Mouse (Mus musculus): ENCODE measurements around the gene Cdkn2aip. TPM values are rescaled to one million over a fixed set of nuclear protein-coding genes. Genes with fewer than 3 reads are reported as not detected.

Gene Cdkn2aip
- polyA plus RNA-seq, 1 experiment from 2014 or later: 23.8 TPM

- no peak overlapping the region for H3K4me3 ChIP-seq (ENCODE audit: low read depth, low read length)
- no peak overlapping the region for H3K4me2 ChIP-seq (ENCODE audit: low read length)
- DNase-seq (ENCODE audit: low spot score) (no peak), ATAC-seq (replicated peaks; ENCODE audit: low FRiP score, low TSS enrichment, low read depth) (no peak)
- no peaks in the 10 kb centered on the region for H3K36me3 ChIP-seq (ENCODE audit: control insufficient read depth, insufficient read depth, low read length)
- WGBS: 92% methylated on average over 4 of the region's 5 CpGs
- no peaks in the 10 kb centered on the region for H3K9me3 ChIP-seq (ENCODE audit: control insufficient read depth, low read length)
- no peaks in the 10 kb centered on the region for H3K27me3 ChIP-seq (replicated peaks; ENCODE audit: control insufficient read depth, insufficient read depth, low read length)
- no peak overlapping the region for H3K27ac ChIP-seq (ENCODE audit: low read depth)
- no peak overlapping the region for H3K9ac ChIP-seq (ENCODE audit: low read length)
- H3K4me1 ChIP-seq (replicated peaks; ENCODE audit: control insufficient read depth, insufficient read depth, low read length): no peaks in the 10 kb centered on the region
These were observed 54.3 kb downstream of the Cdkn2aip start for GRCm38 (mm10) chr8:47659463-47659862.

Other genes starting within 250 kb of the Cdkn2aip start
- 28.6 and 35.1 TPM in 2 replicates for gene Trappc11, start 180.5 kb downstream of the Cdkn2aip start, polyA plus RNA-seq (2014; fragmentation: Nextera tagmentation; extraction: Ambion mirVana)
- gene Rwdd4a, start 180.3 kb downstream of the Cdkn2aip start, polyA plus RNA-seq (2014; fragmentation: Nextera tagmentation; extraction: Ambion mirVana): 43.8 and 44.4 TPM in 2 replicates
- 11.5 and 14.3 TPM in 2 replicates for gene Ing2, start 38.4 kb downstream of the Cdkn2aip start, polyA plus RNA-seq (2014; fragmentation: Nextera tagmentation; extraction: Ambion mirVana)
- gene Cldn24, start 108.2 kb upstream of the Cdkn2aip start, polyA plus RNA-seq (2014; fragmentation: Nextera tagmentation; extraction: Ambion mirVana): not detected in 2 replicates
- not detected in 2 replicates for gene Cldn22, start 110.5 kb upstream of the Cdkn2aip start, polyA plus RNA-seq (2014; fragmentation: Nextera tagmentation; extraction: Ambion mirVana)

Data from intestine, embryonic 14.5 days (tissue).